Mouse (Mus musculus) cerebellum, adult 11-12 months (tissue): Measurements from ENCODE around the gene Ino80b.

Source experiments
- DNase-seq: peaks from one replicate; pipeline ENCODE4 v3.0.0; 2022

Gene Ino80b

DNA sequence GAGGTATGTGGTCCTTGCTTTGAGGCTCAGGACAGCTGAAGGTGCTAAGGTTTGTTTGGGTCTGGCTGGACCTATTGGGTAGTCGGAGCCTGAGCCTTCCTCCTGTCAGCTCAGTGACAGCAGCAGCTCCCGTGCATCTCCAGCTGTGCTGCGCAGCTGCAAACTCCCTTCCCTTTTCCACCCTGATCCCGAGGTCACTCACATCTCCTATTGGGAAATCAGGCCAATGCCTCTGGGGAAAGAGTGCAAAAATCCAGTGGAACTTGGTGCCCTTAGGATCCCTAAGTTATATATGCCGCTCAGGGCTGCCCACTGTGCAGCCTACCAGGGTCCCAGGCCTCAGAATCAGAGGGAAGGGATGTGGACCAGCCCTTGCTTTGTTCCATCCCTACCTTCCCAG, 41.7 kb downstream of the Ino80b start:
- no peak for DNase-seq

DNA sequence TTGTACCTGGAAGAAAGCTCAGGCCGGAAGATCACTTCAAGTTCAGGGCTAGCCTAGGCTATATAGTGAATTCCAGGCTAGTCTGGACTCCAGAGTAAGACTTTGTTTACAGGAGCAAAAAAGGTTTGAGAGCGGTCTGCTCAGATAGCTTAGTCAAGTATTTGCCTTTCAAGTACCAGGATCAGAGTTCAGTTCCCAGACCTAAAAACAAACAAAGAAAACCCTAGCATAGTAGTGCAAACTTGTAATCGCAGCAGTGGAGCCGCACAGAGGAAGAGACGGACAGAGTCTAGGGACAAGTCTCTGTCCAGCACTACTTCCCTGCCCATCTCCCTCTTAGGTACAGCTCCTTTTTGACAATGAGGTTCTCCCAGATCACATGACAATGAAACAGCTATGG, 45.0 kb downstream of the Ino80b start:
- no peak for DNase-seq

DNA sequence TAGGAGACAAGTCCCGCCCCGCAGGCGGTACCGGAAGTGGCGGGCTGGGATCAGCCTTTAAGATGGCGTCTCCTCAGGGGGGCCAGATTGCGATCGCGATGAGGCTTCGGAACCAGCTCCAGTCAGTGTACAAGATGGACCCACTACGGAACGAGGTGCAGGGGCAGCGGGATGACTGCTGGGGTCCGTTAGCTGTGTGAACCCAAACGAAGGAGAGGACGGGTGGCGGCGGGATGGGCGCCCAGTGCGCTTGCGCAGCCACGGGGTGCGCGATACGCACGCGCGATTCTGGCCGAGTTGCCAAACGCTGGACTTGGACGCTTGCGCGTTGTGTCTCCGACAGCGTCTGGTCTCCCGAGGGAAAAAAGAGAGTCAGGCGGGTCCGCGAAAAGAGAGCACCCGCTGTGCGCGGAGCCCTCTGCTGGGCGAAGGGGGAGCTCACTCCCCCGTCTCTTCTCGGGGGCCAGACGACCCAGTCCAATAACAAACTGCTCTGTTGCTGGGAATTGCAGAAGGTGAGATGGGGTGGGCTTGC, 46.8 kb downstream of the Ino80b start:
- DNase-seq: peak; percentile 98

DNA sequence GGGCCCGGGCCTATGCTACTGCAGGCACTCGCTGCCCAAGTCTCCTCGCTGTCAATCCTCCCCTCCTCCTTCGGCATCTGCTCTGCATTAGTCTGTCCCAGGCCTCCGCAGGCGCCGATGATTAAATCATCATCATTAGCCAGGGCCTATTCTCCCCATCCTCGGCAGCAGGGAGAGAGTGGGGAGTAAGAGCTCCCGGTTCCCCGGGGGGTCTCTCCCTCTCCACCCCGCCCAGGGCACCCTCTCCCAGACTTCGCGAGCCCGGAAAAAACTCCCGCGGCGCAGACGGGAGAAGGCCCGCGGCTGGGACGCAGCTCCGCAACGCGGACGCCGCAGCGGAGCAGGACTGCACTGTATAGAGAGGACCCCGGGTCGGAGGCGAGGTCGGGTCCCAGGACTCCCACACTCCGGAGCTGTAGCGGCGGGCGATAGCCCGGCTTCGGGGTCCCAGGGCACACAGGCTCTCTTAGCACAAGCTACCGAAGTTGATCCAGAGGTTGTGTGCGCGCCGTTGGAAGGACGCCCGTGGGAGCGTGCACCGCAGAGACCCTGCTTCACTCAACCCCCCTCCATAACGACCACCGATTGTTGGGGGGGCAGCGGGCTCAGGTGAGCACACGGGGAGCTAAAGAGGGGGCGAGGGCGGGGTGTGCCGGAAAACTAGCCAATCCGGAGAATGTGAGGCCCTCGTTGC, 47.5 kb downstream of the Ino80b start, which contains the start of gene Pcgf1:
Gene Pcgf1 (plus strand): TSS at position 240 of the 694 bp plus-strand sequence.
- DNase-seq: peak; percentile 72

DNA sequence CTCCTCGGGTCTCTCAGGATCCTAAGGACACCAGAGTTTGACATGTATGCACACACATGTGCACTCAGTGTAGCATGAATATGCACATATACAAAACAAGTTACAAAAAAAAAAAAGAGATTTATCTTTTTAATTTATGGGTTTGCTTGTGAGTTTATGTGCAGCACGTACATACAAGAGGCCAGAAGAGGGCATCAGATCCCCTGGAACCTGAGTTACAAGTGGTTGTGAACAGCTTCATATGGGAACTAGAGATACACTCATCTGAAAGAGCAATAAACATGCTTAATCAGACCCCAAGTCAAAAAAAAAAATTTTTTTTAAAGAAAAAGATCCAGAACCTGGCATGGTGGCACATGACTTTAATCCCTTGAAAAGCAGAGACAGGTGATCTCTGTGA, 50.3 kb downstream of the Ino80b start:
- DNase-seq: no peak
